Mouse (Mus musculus) midbrain, embryonic 16.5 days (tissue): ENCODE results near the gene Cage1. TPM values are rescaled to one million over a fixed set of nuclear protein-coding genes. Genes with fewer than 3 reads are reported as not detected.

Experiments used
- ATAC-seq: fragments of 200-750 bp; cut with Nextera tagmentation; 2 replicates; pipeline ENCODE4 v1.8.0; 2017; ENCODE audit warnings: moderate TSS enrichment
- H3K27ac ChIP-seq: fragments of 300-500 bp; sonication (generic); 2 replicates; pipeline ENCODE4 v1.5.1; 2014; ENCODE audit warnings: mild to moderate bottlenecking, low read length, mixed read lengths
- H3K27me3 ChIP-seq: fragments of 300-500 bp; sonication (generic); 2 replicates; pipeline ENCODE4 v1.6.1; 2014; ENCODE audit warnings: low read depth, low read length, mixed read lengths; ENCODE audit not compliant: control insufficient read depth, insufficient read depth
- H3K36me3 ChIP-seq: fragments of 300-500 bp; sonication (generic); 2 replicates; pipeline ENCODE4 v1.6.1; 2014; ENCODE audit warnings: mild to moderate bottlenecking, low read length, moderate library complexity, mixed read lengths; ENCODE audit not compliant: control insufficient read depth, insufficient read depth
- H3K4me1 ChIP-seq: fragments of 300-500 bp; sonication (generic); 2 replicates; pipeline ENCODE4 v1.6.1; 2014; ENCODE audit warnings: mild to moderate bottlenecking, low read length, mixed read lengths; ENCODE audit not compliant: control insufficient read depth, insufficient read depth
- H3K4me2 ChIP-seq: fragments of 300-500 bp; sonication (generic); 2 replicates; pipeline ENCODE4 v1.6.1; 2014; ENCODE audit warnings: mild to moderate bottlenecking, low read length, mixed read lengths
- H3K4me3 ChIP-seq: fragments of 300-500 bp; sonication (generic); 2 replicates; pipeline ENCODE4 v1.5.1; 2014; ENCODE audit warnings: low read depth, mild to moderate bottlenecking, low read length, moderate library complexity, mixed read lengths
- H3K9ac ChIP-seq: fragments of 300-500 bp; sonication (generic); 2 replicates; pipeline ENCODE4 v1.6.1; 2014; ENCODE audit warnings: low read depth, low read length, mixed read lengths
- H3K9me3 ChIP-seq: fragments of 300-500 bp; sonication (generic); replicated peaks from 2 replicates; pipeline ENCODE4 v1.6.1; 2014; ENCODE audit warnings: mild to moderate bottlenecking, low read length, mixed read lengths; ENCODE audit not compliant: control insufficient read depth, poor library complexity, severe bottlenecking
- WGBS: fragments of 180-500 bp; shearing (Covaris S2); extraction: QIAGEN DNeasy Blood & Tissue Kit; methylation state at CpG from one replicate; pipeline ENCODE4 v1.1.7; 2014; 5-methylcytosine and 5-hydroxymethylcytosine counted together
- polyA plus RNA-seq: library from polyadenylated mRNA; unstranded; fragments of >200 nt; fragmentation: Nextera tagmentation; extraction: Ambion mirVana; gene quantifications from 2 replicates; pipeline ENCODE4 v1.2.1, GENCODE M21; 2015

The Cage1 gene
- polyA plus RNA-seq, 1 experiment from 2014 or later: 4.1 TPM

GRCm38 (mm10) chr13:38018791-38019190, 18.1 kb downstream of the Cage1 start:
- WGBS: 67% methylated on average over 3 of the region's 3 CpGs
- Histone ChIP-seq H3K9me3 (no peaks in the 10 kb centered on the region), H3K27ac (no peak overlapping the region), H3K4me3 (no peak overlapping the region), H3K4me2 (no peak overlapping the region), H3K9ac (no peak overlapping the region), H3K36me3 (no peaks in the 10 kb centered on the region), H3K4me1 (no peaks in the 10 kb centered on the region), H3K27me3 (no peaks in the 10 kb centered on the region)
- ATAC-seq: no peak

- no peak overlapping the region for H3K27ac ChIP-seq
- no peaks in the 10 kb centered on the region for H3K36me3 ChIP-seq
- no peaks in the 10 kb centered on the region for H3K27me3 ChIP-seq
- ATAC-seq: no peak
- no peak overlapping the region for H3K9ac ChIP-seq
- no peaks in the 10 kb centered on the region for H3K9me3 ChIP-seq
- no peak overlapping the region for H3K4me3 ChIP-seq
- no peak overlapping the region for H3K4me2 ChIP-seq
- no peaks in the 10 kb centered on the region for H3K4me1 ChIP-seq
- WGBS: 88% methylated on average over 4 of the region's 4 CpGs
Observed at GRCm38 (mm10) chr13:38015591-38015990, 21.3 kb downstream of the Cage1 start.

GRCm38 (mm10) chr13:38012436-38012835, 24.4 kb downstream of the Cage1 start:
- H3K36me3 ChIP-seq: no peaks in the 10 kb centered on the region
- no peak overlapping the region for H3K27ac ChIP-seq
- no peak for ATAC-seq
- no peak overlapping the region for H3K9ac ChIP-seq
- WGBS: 88% methylated on average over 5 of the region's 5 CpGs
- no peaks in the 10 kb centered on the region for H3K4me1 ChIP-seq
- no peaks in the 10 kb centered on the region for H3K27me3 ChIP-seq
- no peak overlapping the region for H3K4me3 ChIP-seq
- H3K9me3 ChIP-seq: no peaks in the 10 kb centered on the region
- no peak overlapping the region for H3K4me2 ChIP-seq

- Histone ChIP-seq H3K36me3 (no peaks in the 10 kb centered on the region), H3K27ac (no peak overlapping the region), H3K9me3 (no peaks in the 10 kb centered on the region), H3K27me3 (no peaks in the 10 kb centered on the region), H3K4me1 (no peaks in the 10 kb centered on the region), H3K4me2 (no peak overlapping the region), H3K4me3 (no peak overlapping the region), H3K9ac (no peak overlapping the region)
- 85% methylated on average over 5 of the region's 5 CpGs for WGBS
- no peak for ATAC-seq
Observed at GRCm38 (mm10) chr13:38010444-38010910, 26.4 kb downstream of the Cage1 start.

- Histone ChIP-seq H3K27ac (no peak overlapping the region), H3K27me3 (no peaks in the 10 kb centered on the region)
Observed at GRCm38 (mm10) chr13:38009721-38010408, 27.0 kb downstream of the Cage1 start.

GRCm38 (mm10) chr13:38007972-38008371, 28.9 kb downstream of the Cage1 start:
- Histone ChIP-seq H3K9ac (no peak overlapping the region), H3K4me3 (no peak overlapping the region), H3K27ac (no peak overlapping the region), H3K36me3 (no peaks in the 10 kb centered on the region), H3K4me2 (no peak overlapping the region), H3K9me3 (no peaks in the 10 kb centered on the region), H3K27me3 (no peaks in the 10 kb centered on the region), H3K4me1 (no peaks in the 10 kb centered on the region)
- 86% methylated on average over 2 of the region's 2 CpGs for WGBS
- ATAC-seq: no peak

More at GRCm38 (mm10) chr13:38009721-38010408, 27.0 kb downstream of the Cage1 start:
- ATAC-seq: no peak
- Histone ChIP-seq H3K36me3 (no peaks in the 10 kb centered on the region), H3K4me3 (no peak overlapping the region), H3K4me2 (no peak overlapping the region), H3K9ac (no peak overlapping the region), H3K4me1 (no peaks in the 10 kb centered on the region), H3K9me3 (no peaks in the 10 kb centered on the region)
- WGBS: 87% methylated on average over 5 of the region's 5 CpGs

DNA sequence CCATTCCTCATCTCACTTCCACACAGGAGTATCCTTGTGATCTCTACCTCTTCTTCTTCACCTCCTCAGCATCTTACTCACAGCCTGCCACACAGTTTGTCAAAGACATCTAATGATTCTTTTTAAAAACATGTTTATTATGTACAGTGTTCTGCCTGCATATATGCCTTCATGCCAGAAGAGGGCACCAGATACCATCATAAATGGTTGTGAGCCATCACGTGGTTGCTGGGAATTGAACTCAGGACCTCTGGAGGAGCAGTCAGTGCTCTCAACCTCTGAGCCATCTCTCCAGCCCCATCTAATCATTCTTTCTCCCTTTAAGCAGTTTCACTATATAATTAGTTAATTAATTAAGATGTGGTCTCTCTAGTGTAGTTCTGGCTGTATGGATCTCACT, 34.4 kb downstream of the Cage1 start:
- Histone ChIP-seq H3K27ac (no peak overlapping the region), H3K27me3 (no peaks in the 10 kb centered on the region), H3K4me2 (no peak overlapping the region), H3K4me1 (no peaks in the 10 kb centered on the region), H3K9me3 (no peaks in the 10 kb centered on the region), H3K36me3 (no peaks in the 10 kb centered on the region), H3K4me3 (no peak overlapping the region), H3K9ac (no peak overlapping the region)
- WGBS: 44% methylated on average over 1 of the region's 1 CpGs
- no peak for ATAC-seq

GRCm38 (mm10) chr13:37999713-38000112, 37.2 kb downstream of the Cage1 start:
- no peaks in the 10 kb centered on the region for H3K27me3 ChIP-seq
- H3K27ac ChIP-seq: no peak overlapping the region
- H3K4me1 ChIP-seq: no peaks in the 10 kb centered on the region
- H3K9me3 ChIP-seq: no peaks in the 10 kb centered on the region
- no peak overlapping the region for H3K4me3 ChIP-seq
- 66% methylated on average over 3 of the region's 3 CpGs for WGBS
- no peak for ATAC-seq
- H3K9ac ChIP-seq: no peak overlapping the region
- H3K36me3 ChIP-seq: no peaks in the 10 kb centered on the region
- H3K4me2 ChIP-seq: no peak overlapping the region

- no peaks in the 10 kb centered on the region for H3K9me3 ChIP-seq
- H3K4me1 ChIP-seq: peaks cover 13% of the 10 kb centered on the region
- peak overlapping the region; percentile 57 for H3K4me2 ChIP-seq
- peak overlapping the region; percentile 72 for H3K4me3 ChIP-seq
- H3K36me3 ChIP-seq: 0 out of 2 replicates have a peak, but pooled peaks cover 2% of the 10 kb centered on the region
- H3K27ac ChIP-seq: no peak overlapping the region; the same call in 1 of the 2 replicates
- peak overlapping the region; percentile 48 for H3K9ac ChIP-seq
- WGBS: 15% methylated on average over 7 of the region's 7 CpGs
- H3K27me3 ChIP-seq: no peaks in the 10 kb centered on the region
- peak; percentile 77 for ATAC-seq
Observed at GRCm38 (mm10) chr13:37994405-37994749, 42.5 kb downstream of the Cage1 start.
